Mouse (Mus musculus): Measurements from ENCODE around the gene Nrp1.

Gene Nrp1

DNA sequence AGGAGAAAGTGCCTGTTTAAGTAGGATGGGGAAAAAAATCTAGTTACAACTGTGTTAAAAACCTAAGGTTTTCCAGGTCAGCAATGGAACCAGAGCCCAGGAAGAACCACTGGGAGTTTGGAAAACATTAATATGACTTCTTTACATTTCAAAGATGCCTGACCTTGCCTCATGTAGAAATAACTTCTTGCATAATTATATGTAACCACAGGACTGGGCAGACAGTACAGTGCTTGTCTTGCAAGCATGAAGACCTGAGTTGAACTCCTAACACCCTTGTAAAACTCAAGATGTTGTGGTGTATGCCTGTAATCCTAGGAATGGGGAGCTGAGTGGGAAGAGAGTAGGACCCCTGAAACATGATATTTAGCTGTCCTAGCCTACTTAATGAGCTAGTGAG, 61.6 kb downstream of the Nrp1 start:
- DNase-seq (ENCODE audit: low spot score in 2 of 2), result no peak

- DNase-seq (ENCODE audit: low spot score in 2 of 2), result no peak
Observed at GRCm38 (mm10) chr8:128420402-128420801, 62.0 kb downstream of the Nrp1 start.

- DNase-seq (ENCODE audit: low spot score in 2 of 2), result no peak
Observed at GRCm38 (mm10) chr8:128423813-128424212, 65.4 kb downstream of the Nrp1 start.

DNA sequence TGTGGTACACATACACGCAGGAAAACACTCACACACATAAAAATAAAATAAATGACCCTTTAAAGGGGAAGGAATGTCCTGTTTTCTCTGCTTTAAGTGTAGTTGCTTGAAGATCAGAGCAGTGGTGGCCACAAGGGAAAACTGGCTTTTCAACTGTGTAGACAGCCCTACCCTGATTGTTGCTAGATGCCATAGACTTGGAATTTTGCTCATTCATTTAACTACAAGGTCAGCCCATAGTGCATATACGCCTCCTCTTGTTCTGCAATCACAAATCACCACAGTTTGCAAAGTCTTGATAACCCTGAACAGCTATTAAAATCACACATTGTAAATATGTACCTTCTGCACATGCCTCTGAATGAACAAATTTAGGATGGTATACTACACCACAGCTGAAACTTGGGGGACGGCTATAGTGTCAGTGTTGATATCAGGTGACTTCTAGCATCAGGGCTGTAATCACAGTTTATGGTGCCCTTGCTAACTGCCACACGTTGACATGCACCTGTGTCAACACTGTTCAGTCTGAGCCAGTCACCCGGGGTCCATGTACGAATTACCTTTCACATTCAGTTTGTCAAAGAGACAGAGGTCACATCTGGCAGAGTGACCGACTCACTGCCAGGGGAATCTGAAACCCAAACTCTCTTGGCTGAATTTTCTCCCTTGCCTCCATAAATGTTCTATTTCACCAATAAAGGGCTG, 66.4 kb downstream of the Nrp1 start:
- no peak for DNase-seq (ENCODE audit: low spot score in 2 of 2)

GRCm38 (mm10) chr8:128427071-128427470, 68.7 kb downstream of the Nrp1 start:
- no peak for DNase-seq (ENCODE audit: low spot score in 2 of 2)

- DNase-seq (ENCODE audit: low spot score in 2 of 2), result no peak
Observed at GRCm38 (mm10) chr8:128428971-128429370, 70.6 kb downstream of the Nrp1 start.

DNA sequence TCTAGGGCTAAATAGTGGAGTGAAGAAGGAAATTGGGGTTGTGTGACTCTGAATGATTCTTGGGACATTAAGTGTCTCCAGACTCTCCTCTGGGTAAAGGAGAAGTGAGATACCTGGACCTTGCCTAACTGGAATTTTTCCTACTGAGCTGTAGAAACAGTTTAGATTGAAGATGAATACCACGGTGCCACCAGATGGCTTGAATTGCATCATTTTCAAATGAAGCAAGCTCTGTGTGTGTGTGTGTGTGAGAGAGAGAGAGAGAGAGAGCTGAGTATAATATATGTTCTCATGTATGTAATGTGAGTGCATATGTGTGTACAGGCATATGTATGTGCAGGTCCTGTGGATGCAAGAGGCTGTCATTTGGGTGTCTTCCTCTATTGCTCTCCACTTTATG, 72.7 kb downstream of the Nrp1 start:
- DNase-seq (ENCODE audit: low spot score in 2 of 2), result no peak

GRCm38 (mm10) chr8:128435749-128436148, 77.3 kb downstream of the Nrp1 start:
- DNase-seq (ENCODE audit: low spot score in 2 of 2), result no peak

DNA sequence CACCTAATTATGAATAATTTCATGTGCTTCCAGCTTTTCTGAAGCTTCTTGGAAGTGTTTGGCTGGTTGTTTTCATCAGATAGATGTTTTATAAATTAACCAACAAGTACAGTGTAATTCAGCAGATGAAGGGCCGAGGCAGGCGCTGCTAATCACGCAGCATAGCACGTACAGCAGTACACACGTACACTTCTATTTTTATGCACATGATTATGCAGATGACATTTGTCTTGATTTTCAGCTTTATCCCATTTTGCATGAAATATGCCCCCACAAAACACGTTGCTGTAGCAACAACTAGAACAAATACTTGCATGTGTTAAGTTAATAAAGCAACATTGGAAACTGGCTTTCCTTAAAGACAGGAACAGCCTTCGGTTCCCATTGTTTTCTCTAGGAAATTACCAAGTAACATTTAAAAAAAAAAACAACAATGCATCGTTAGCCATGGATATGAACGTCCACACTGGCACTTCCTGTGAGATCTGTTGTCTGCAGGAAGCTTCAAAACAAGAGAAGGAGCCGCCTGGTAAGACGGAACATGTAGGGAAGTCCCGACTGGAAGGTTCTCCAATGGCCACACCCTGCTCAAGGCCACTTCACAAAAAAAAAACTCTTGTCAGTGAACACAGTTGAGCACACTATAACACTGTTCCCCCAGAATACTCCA, 78.9 kb downstream of the Nrp1 start:
- no peak for DNase-seq (ENCODE audit: low spot score in 2 of 2)

GRCm38 (mm10) chr8:128441407-128441806, 83.0 kb downstream of the Nrp1 start:
- no peak for DNase-seq (ENCODE audit: low spot score in 2 of 2)

DNA sequence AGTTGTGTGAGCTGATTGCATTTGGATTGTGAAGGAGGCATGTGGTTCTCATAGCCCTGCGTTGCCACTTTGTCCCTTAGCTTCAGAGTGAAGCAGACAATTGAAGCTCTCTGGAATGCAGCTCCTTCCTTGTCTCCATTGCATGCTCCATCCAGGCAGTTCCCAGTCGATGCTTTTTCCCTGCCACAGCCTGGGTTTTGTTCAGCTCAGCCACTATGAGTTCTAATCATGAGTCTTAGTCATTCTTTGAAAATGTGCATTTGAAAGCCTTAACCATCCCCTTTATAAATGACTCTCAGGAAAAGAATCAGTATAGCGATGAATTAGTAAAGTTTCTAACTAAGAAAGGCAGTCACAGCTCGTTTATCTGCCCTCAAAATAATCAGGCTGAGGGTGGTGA, 87.2 kb downstream of the Nrp1 start:
- no peak for DNase-seq (ENCODE audit: low spot score in 2 of 2)

GRCm38 (mm10) chr8:128446636-128447035, 88.2 kb downstream of the Nrp1 start:
- DNase-seq (ENCODE audit: low spot score in 2 of 2), result no peak

- no peak for DNase-seq (ENCODE audit: low spot score in 2 of 2)
Observed at GRCm38 (mm10) chr8:128447320-128447719, 88.9 kb downstream of the Nrp1 start.

GRCm38 (mm10) chr8:128450390-128451032, 92.1 kb downstream of the Nrp1 start:
- no peak for DNase-seq (ENCODE audit: low spot score in 2 of 2)

DNA sequence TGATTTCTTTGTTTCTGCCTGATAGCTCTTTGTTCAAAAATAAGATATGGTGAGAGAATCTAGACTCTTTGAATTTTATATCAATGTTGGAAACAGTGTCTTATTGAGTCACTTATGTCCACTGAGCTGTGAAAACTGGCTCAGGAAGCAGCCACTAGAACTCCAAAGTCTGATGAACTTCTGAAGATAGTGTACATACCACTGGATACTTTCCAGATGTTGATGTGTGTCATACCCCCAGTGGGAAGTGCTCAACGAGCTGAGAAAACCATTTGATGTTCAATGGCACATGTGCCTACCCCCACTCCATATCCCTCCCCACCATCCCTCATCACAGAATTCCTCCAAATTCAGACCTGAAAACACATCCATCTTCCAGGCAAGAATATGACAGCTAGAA, 92.7 kb downstream of the Nrp1 start:
- DNase-seq (ENCODE audit: low spot score in 2 of 2), result no peak

DNA sequence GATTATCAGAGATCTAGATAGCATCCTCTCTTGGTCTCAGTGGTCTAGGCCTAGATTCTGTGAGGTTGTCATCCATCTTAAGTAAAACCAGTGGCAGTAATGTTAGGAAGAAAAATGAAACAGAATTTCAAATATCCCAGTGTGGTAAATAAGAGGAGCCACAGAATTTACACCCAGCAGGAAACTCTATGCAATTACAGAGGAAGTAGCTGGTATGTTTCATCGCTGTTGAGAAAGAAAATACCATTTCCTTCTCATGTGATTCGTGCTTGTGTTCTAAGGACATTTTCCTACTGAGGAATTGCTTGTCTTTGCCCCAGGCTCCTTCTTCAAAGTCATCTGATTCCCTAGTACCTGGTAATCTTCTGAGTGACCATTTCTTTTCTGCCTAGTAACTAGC, 95.1 kb downstream of the Nrp1 start:
- DNase-seq (ENCODE audit: low spot score in 2 of 2), result no peak

DNA sequence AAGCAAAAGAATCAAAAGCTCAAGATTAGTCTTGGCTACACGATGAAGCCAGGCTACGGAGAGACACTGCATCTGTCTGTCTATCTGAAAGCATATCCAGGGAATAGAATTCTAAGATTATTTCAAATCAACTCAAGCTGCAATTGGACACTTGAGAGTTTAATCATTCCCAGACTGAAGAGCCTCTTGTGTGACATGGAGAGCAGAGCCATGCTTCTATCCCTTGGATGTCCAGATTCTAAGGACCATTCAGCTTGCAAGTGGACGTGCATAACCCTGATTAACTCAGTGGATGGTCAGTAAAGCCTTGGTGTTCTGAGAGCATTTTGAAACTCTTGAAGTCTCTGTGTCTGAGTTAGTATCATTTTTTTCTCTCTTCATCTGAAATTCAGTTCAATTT, 95.6 kb downstream of the Nrp1 start:
- no peak for DNase-seq (ENCODE audit: low spot score in 2 of 2)

- DNase-seq (ENCODE audit: low spot score in 2 of 2), result no peak
Observed at GRCm38 (mm10) chr8:128457277-128457676, 98.9 kb downstream of the Nrp1 start.

- no peak for DNase-seq (ENCODE audit: low spot score in 2 of 2)
Observed at GRCm38 (mm10) chr8:128459704-128460103, 101.3 kb downstream of the Nrp1 start.

- DNase-seq (ENCODE audit: low spot score in 2 of 2), result no peak
Observed at GRCm38 (mm10) chr8:128461716-128462115, 103.3 kb downstream of the Nrp1 start.

DNA sequence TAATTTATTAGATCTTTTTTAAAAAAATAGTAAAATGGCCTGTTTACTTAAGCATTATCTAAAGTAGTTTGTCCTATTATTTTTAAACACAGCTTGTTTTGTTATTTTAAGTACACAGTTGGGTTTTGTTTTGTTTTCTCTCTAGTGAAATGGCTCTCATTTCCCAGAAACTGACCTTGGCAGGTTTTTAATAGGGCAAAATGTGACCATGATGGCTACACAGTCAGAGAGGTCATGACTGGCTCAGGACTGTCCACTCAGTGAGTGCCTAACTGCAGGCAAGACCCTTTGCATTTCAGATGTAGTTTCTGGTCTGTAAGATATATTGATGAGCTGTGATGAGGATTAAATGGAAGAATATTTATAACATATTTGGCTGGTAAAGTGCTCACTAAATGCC, 104.8 kb downstream of the Nrp1 start:
- DNase-seq (ENCODE audit: low spot score in 2 of 2), result no peak

DNA sequence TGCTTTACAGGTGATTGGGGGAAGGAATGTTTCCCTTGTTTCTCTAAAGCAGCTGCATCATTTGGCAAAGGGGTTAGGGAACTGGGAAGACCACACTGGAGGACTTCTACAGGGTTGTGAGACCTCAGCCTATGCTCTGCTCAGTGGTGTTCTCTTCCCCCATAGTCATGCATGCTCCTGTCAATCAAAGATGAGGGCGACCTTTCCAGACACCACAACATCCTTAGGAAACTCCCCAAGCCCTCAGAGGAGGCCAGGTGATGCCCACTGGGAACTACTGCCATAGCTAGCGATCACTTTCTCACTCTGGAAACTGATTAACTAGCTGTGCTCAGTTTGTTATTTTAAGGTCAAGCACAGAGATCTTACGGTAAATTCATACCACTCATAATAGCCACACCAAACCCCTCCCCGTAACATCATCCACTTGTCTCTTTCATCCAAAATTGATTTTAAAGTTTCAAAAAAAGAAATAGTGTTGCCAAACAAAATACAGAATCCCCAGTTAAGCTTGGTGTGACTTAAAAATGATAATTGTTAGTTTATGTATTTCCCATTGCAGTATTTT, 105.7 kb downstream of the Nrp1 start:
- no peak for DNase-seq (ENCODE audit: low spot score in 2 of 2)

DNA sequence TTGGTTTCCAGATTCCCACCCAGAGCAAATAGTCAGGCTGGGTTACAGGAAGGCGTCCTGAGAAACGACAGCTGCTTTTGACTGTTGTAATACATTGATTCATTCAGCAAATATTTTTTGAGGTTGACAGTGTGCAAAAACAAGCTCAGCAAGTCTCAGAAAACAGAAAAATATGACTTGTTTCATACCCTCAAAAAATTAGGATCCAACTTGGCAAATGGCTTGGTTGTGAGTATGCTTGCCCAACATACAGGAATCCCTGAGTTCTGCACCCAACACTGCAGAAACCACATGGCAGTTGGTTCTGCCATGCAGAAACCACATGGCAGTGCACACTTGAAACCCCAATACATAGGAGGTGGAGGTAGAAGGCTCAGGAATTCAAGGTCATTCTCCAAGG, 107.1 kb downstream of the Nrp1 start:
- DNase-seq (ENCODE audit: low spot score in 2 of 2), result no peak
